Mouse (Mus musculus) fat pad, adult 2 months (tissue): Measurements from ENCODE around the gene Olfr469.
"Not testable (repeated sequence)": the region's sequence is repeated elsewhere in the genome, so short reads cannot be mapped to it uniquely, and the experiment has no call there.

ENCODE experiments used
- DNase-seq: peaks from one replicate; pipeline ENCODE4 v3.0.0-alpha.2; 2011; ENCODE audit warnings: low read depth, low spot score; ENCODE audit errors: extremely low read depth

Olfr469 gene

GRCm38 (mm10) chr7:107825441-107825840 is at the start of gene Olfr469:
TSS of gene Olfr469 (minus strand) at chr7:107825541.
- DNase-seq, result not testable (repeated sequence)

GRCm38 (mm10) chr7:107847390-107847789 is 22.0 kb upstream of the Olfr469 start, which contains the start of gene Olfr470:
TSS of gene Olfr470 (minus strand) at chr7:107847490.
- not testable (repeated sequence) for DNase-seq

- DNase-seq, result no peak
Observed at GRCm38 (mm10) chr7:107841719-107842118, 16.4 kb upstream of the Olfr469 start.

- not testable (repeated sequence) for DNase-seq
Observed at GRCm38 (mm10) chr7:107823867-107824266, 1.5 kb downstream of the Olfr469 start.

- DNase-seq, result no peak
Observed at GRCm38 (mm10) chr7:107819442-107819841, 5.9 kb downstream of the Olfr469 start.

GRCm38 (mm10) chr7:107811963-107812362 is 13.4 kb downstream of the Olfr469 start, which contains the start of gene Olfr467:
TSS of gene Olfr467 (plus strand) at chr7:107812263.
- DNase-seq, result no peak

- no peak for DNase-seq
Observed at GRCm38 (mm10) chr7:107802138-107802537, 23.2 kb downstream of the Olfr469 start.

GRCm38 (mm10) chr7:107801108-107801507 is 24.2 kb downstream of the Olfr469 start, which contains the start of gene Ovch2:
TSS of gene Ovch2 (minus strand) at chr7:107801208.
- no peak for DNase-seq

- DNase-seq, result no peak
Observed at GRCm38 (mm10) chr7:107796500-107796899, 28.8 kb downstream of the Olfr469 start.

GRCm38 (mm10) chr7:107787977-107788620 is 37.2 kb downstream of the Olfr469 start:
- DNase-seq, result peak; percentile 1

GRCm38 (mm10) chr7:107779611-107780010 is 45.7 kb downstream of the Olfr469 start:
- no peak for DNase-seq

- DNase-seq, result no peak
Observed at GRCm38 (mm10) chr7:107778216-107778615, 47.1 kb downstream of the Olfr469 start.

GRCm38 (mm10) chr7:107770812-107771211 is 54.5 kb downstream of the Olfr469 start:
- DNase-seq, result no peak
